Mouse (Mus musculus): ENCODE data around the gene Hmg20a.

Gene Hmg20a

GRCm38 (mm10) chr9:56497181-56497864 lies 78.9 kb downstream of the Hmg20a start:
- no peak for DNase-seq (ENCODE audit: low spot score)

- no peak for DNase-seq (ENCODE audit: low spot score)
Measured at GRCm38 (mm10) chr9:56499324-56500067, 81.1 kb downstream of the Hmg20a start.

- DNase-seq (ENCODE audit: low spot score) = no peak
Measured at GRCm38 (mm10) chr9:56500893-56501590, 82.6 kb downstream of the Hmg20a start.

- DNase-seq (ENCODE audit: low spot score) = no peak
Measured at GRCm38 (mm10) chr9:56501721-56502542, 83.5 kb downstream of the Hmg20a start.

- DNase-seq (ENCODE audit: low spot score) = no peak
Measured at GRCm38 (mm10) chr9:56502543-56502971, 84.1 kb downstream of the Hmg20a start.

GRCm38 (mm10) chr9:56503621-56504500 lies 85.5 kb downstream of the Hmg20a start:
- DNase-seq (ENCODE audit: low spot score) = no peak

- DNase-seq (ENCODE audit: low spot score) = no peak
Measured at GRCm38 (mm10) chr9:56504511-56504910, 86.1 kb downstream of the Hmg20a start.

- no peak for DNase-seq (ENCODE audit: low spot score)
Measured at GRCm38 (mm10) chr9:56505083-56505792, 86.8 kb downstream of the Hmg20a start.

- DNase-seq (ENCODE audit: low spot score) = peak; percentile 93
Measured at GRCm38 (mm10) chr9:56505793-56506755, 87.7 kb downstream of the Hmg20a start.

GRCm38 (mm10) chr9:56506931-56507681 lies 88.7 kb downstream of the Hmg20a start:
- peak; percentile 35 for DNase-seq (ENCODE audit: low spot score)

- no peak for DNase-seq (ENCODE audit: low spot score)
Measured at GRCm38 (mm10) chr9:56507682-56508061, 89.3 kb downstream of the Hmg20a start.

GRCm38 (mm10) chr9:56508835-56509451 lies 90.5 kb downstream of the Hmg20a start:
- no peak for DNase-seq (ENCODE audit: low spot score)

- DNase-seq (ENCODE audit: low spot score) = no peak
Measured at GRCm38 (mm10) chr9:56510281-56510680, 91.9 kb downstream of the Hmg20a start.

GRCm38 (mm10) chr9:56512486-56512885 lies 94.1 kb downstream of the Hmg20a start:
- DNase-seq (ENCODE audit: low spot score) = no peak

GRCm38 (mm10) chr9:56515110-56515509 lies 96.7 kb downstream of the Hmg20a start:
- DNase-seq (ENCODE audit: low spot score) = no peak

- no peak for DNase-seq (ENCODE audit: low spot score)
Measured at GRCm38 (mm10) chr9:56516219-56516618, 97.8 kb downstream of the Hmg20a start.

GRCm38 (mm10) chr9:56516692-56517263 lies 98.4 kb downstream of the Hmg20a start:
- DNase-seq (ENCODE audit: low spot score) = no peak

- DNase-seq (ENCODE audit: low spot score) = no peak
Measured at GRCm38 (mm10) chr9:56522281-56522680, 103.9 kb downstream of the Hmg20a start.

Data from layer of hippocampus, adult 11-12 months (tissue).